Mouse (Mus musculus) brain, adult 10 weeks (tissue): ENCODE results near the gene Pip4k2a. TPM values are rescaled to one million over a fixed set of nuclear protein-coding genes. Genes with fewer than 3 reads are reported as not detected.

Experiments used
- polyA plus RNA-seq: library from polyadenylated mRNA; stranded (reverse); fragments of 350-450 nt; fragmentation: Illumina TruSeq; extraction: RNeasy Lipid Tissue Mini Kit (QIAGEN cat#74804); gene quantifications from one replicate; pipeline ENCODE4 v1.2.3, GENCODE M21; 2015; ENCODE audit warnings: low read depth, low replicate concordance

Gene Pip4k2a
- polyA plus RNA-seq: 72.4 TPM

DNA sequence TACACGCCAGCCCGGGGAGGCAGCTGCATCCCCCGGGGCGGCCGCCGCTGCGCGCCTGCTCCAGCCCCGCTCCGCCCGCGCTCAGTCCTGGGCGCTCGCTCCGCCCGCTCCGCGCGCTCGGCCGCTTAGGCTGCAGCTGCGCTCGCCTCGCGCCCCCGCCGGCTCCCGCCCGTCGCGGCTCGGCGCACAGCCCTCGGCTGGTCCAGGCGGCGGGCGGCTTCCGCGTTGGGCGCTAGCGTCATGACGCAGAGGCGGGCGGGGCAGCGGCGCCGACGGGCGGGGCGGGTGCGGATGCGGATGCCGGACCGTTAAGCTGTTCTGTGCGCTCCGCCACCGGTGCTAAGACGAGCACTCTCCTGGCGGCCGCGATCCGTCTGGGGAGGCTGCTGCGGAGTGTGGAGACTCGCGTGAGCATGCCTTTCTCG is at the start of gene Pip4k2a, which contains the start of gene 4930426L09Rik:
Pip4k2a (minus strand) TSS at position 73 of the 425 bp plus-strand sequence.
4930426L09Rik (plus strand) TSS at position 290 of the 425 bp plus-strand sequence.

Other genes starting within 250 kb of the Pip4k2a start
- 0.73 TPM for gene 4930426L09Rik, start 217 bp upstream of the Pip4k2a start, polyA plus RNA-seq
- gene Armc3, start 201.2 kb upstream of the Pip4k2a start, polyA plus RNA-seq: 0.92 TPM